Comparison of ENCODE assay signal across 17 mouse cellular contexts in genomic region chr11:55096296-55096695, GRCm38 (mm10). TPM values are rescaled to one million over a fixed set of nuclear protein-coding genes. Genes with fewer than 3 reads are reported as not detected.
DNase-seq lines count a peak whose midpoint lies in the region; ATAC-seq and TF ChIP-seq lines count a peak whose summit lies in the region.
"Not testable (repeated sequence)": the region's sequence is repeated elsewhere in the genome, so short reads cannot be mapped to it uniquely, and the experiment has no call there.
"Had no signal": no experiment of that assay in that cellular context is flagged by ENCODE, and none has a peak within 500 bp of the region (broad histone marks: within the 10 kb centered on the region; RNA-seq: fewer than 3 reads in every experiment).

No protein-coding gene starts in this region.

- H3K9ac ChIP-seq in intestine, embryonic 14.5 days (ENCODE audit: low read length); limb, embryonic 15.5 days: not testable (repeated sequence)

- H3K27ac ChIP-seq in bone marrow macrophage, adult 2 months (ENCODE audit: insufficient read depth, low read depth, low read length) = peak overlapping the region; percentile 71
- 0 out of 2 replicates have a peak overlapping the region, but pooled peaks have one; percentile 51 for H3K27ac ChIP-seq in intestine, embryonic 14.5 days (ENCODE audit: low read depth)
- peak overlapping the region; percentile 85; the same call in 1 of the 2 replicates for H3K27ac ChIP-seq in limb, embryonic 15.5 days

- H3K36me3 ChIP-seq in E14TG2a.4 (ENCODE audit: insufficient read depth, low read length); intestine, embryonic 14.5 days (ENCODE audit: control insufficient read depth, insufficient read depth, low read length); limb, embryonic 15.5 days; myocyte (ENCODE audit: control insufficient read depth, insufficient read depth): not testable (repeated sequence)

- not testable (repeated sequence) for TF ChIP-seq CTCF in E14TG2a.4 (conservative IDR thresholded peaks at IDR 0.05; ENCODE audit: low read length); bone marrow macrophage, adult 2 months (IDR thresholded peaks at IDR 0.05; ENCODE audit: low read depth, low read length)

- not testable (repeated sequence) for H3K4me2 ChIP-seq in intestine, embryonic 14.5 days (ENCODE audit: low read length); limb, embryonic 15.5 days
- peak overlapping the region; percentile 89 for H3K4me2 ChIP-seq in myocyte (ENCODE audit: low read depth)

- not testable (repeated sequence) for ATAC-seq in intestine, embryonic 14.5 days (replicated peaks; ENCODE audit: low FRiP score, low TSS enrichment, low read depth); limb, embryonic 15.5 days (ENCODE audit: insufficient number of reproducible peaks, low FRiP score, low TSS enrichment, low read depth)

- not testable (repeated sequence) for H3ac ChIP-seq in myocyte (ENCODE audit: control insufficient read depth, insufficient read length)

- H3K4me3 ChIP-seq in E14TG2a.4 (replicated peaks; ENCODE audit: low read length) = 0 out of 2 replicates have a peak overlapping the region, but pooled peaks have one; percentile 61
- not testable (repeated sequence) for H3K4me3 ChIP-seq in bone marrow macrophage, adult 2 months (ENCODE audit: insufficient read depth, low read length); intestine, embryonic 14.5 days (ENCODE audit: low read depth, low read length); limb, embryonic 15.5 days
- peak overlapping the region; percentile 22 for H3K4me3 ChIP-seq in myocyte

- H3K9me3 ChIP-seq in E14TG2a.4 (ENCODE audit: low read length); intestine, embryonic 14.5 days (ENCODE audit: control insufficient read depth, low read length); limb, embryonic 15.5 days: not testable (repeated sequence)

- WGBS in intestine, embryonic 14.5 days = 85% methylated on average over 4 of the region's 4 CpGs
- 76% methylated on average over 4 of the region's 4 CpGs for WGBS in limb, embryonic 15.5 days

- TF ChIP-seq POLR2A in bone marrow macrophage, adult 2 months (IDR thresholded peaks at IDR 0.05; ENCODE audit: borderline replicate concordance, low read depth, low read length); myocyte (IDR thresholded peaks at IDR 0.05; ENCODE audit: insufficient read length, low read depth): not testable (repeated sequence)

- not testable (repeated sequence) for H3K27me3 ChIP-seq in E14TG2a.4 (ENCODE audit: insufficient read depth, low read length); intestine, embryonic 14.5 days (replicated peaks; ENCODE audit: control insufficient read depth, insufficient read depth, low read length); limb, embryonic 15.5 days; myocyte (ENCODE audit: control insufficient read depth, insufficient read depth, insufficient read length)

- H3K79me2 ChIP-seq in myocyte (ENCODE audit: control insufficient read depth, insufficient read depth) = not testable (repeated sequence)

- peaks cover 48% of the 10 kb centered on the region for H3K4me1 ChIP-seq in E14TG2a.4 (replicated peaks; ENCODE audit: low read depth, low read length)
- peaks cover 30% of the 10 kb centered on the region for H3K4me1 ChIP-seq in bone marrow macrophage, adult 2 months (ENCODE audit: control insufficient read depth, insufficient read depth, low read length)
- not testable (repeated sequence) for H3K4me1 ChIP-seq in intestine, embryonic 14.5 days (replicated peaks; ENCODE audit: control insufficient read depth, insufficient read depth, low read length); limb, embryonic 15.5 days

- DNase-seq in MN1 (ENCODE audit: low spot score) = peak; percentile 13
- not testable (repeated sequence) for DNase-seq in intestine, embryonic 14.5 days (ENCODE audit: low spot score)
- peak; percentile 57 to 60 for DNase-seq in kidney, adult 8-10 months

RNA-seq across cellular contexts. Expression of gene Gm2a, which starts 1.6 kb away (rescaled TPM):
- 216 and 231 TPM in 2 replicates for polyA plus RNA-seq in bone marrow macrophage, adult 2 months (2012; ENCODE audit: insufficient read depth, insufficient read length, missing spikeins)
- 23.1 and 24.9 TPM in 2 replicates for polyA plus RNA-seq in intestine, embryonic 14.5 days (2014; fragmentation: Nextera tagmentation; extraction: Ambion mirVana)
- 38.9 and 43.1 TPM in 2 replicates for polyA plus RNA-seq in limb, embryonic 15.5 days (2015; fragmentation: Nextera tagmentation; extraction: Ambion mirVana)
- 5.8 TPM for polyA plus RNA-seq in myocyte (2012; fragmentation: generic; extraction: Trizol)
- polyA plus RNA-seq: G1E had no signal

RNA-seq across cellular contexts. Expression of gene Ccdc69, which starts 18.4 kb away (rescaled TPM):
- polyA plus RNA-seq in bone marrow macrophage, adult 2 months (2012; ENCODE audit: insufficient read depth, insufficient read length, missing spikeins) = 5.3 and 6.0 TPM in 2 replicates
- polyA plus RNA-seq in intestine, embryonic 14.5 days (2014; fragmentation: Nextera tagmentation; extraction: Ambion mirVana) = 3.0 and 3.1 TPM in 2 replicates
- 1.7 and 3.8 TPM in 2 replicates for polyA plus RNA-seq in limb, embryonic 15.5 days (2015; fragmentation: Nextera tagmentation; extraction: Ambion mirVana)
- polyA plus RNA-seq in myocyte (2012; fragmentation: generic; extraction: Trizol) = 0.11 TPM
- polyA plus RNA-seq: G1E had no signal

RNA-seq across cellular contexts. Expression of gene Slc36a3, which starts 55.2 kb away (rescaled TPM):
- not detected in 2 replicates for polyA plus RNA-seq in bone marrow macrophage, adult 2 months (2012; ENCODE audit: insufficient read depth, insufficient read length, missing spikeins)
- polyA plus RNA-seq in intestine, embryonic 14.5 days (2014; fragmentation: Nextera tagmentation; extraction: Ambion mirVana) = not detected in 2 replicates
- polyA plus RNA-seq in limb, embryonic 15.5 days (2015; fragmentation: Nextera tagmentation; extraction: Ambion mirVana) = not detected in 2 replicates
- not detected for polyA plus RNA-seq in myocyte (2012; fragmentation: generic; extraction: Trizol)
- polyA plus RNA-seq: brain, embryonic 14.5 days; embryonic facial prominence, embryonic 11.5 days; forebrain, embryonic 11.5 days; forebrain, embryonic 15.5 days; G1E; heart, adult 2 months; heart, embryonic 11.5 days; heart, embryonic 15.5 days; hindbrain, embryonic 13.5 days; hindbrain, postnatal 0 days had no signal
